Mouse (Mus musculus) frontal cortex, postnatal 36 days (tissue): ENCODE data around the gene Cntnap2.

Source experiments
- DNase-seq, 2 experiments: peaks; one replicate each; pipeline ENCODE4 v3.0.0; 2022; ENCODE audit warnings: low spot score in 2 of 2

Cntnap2 gene

DNA sequence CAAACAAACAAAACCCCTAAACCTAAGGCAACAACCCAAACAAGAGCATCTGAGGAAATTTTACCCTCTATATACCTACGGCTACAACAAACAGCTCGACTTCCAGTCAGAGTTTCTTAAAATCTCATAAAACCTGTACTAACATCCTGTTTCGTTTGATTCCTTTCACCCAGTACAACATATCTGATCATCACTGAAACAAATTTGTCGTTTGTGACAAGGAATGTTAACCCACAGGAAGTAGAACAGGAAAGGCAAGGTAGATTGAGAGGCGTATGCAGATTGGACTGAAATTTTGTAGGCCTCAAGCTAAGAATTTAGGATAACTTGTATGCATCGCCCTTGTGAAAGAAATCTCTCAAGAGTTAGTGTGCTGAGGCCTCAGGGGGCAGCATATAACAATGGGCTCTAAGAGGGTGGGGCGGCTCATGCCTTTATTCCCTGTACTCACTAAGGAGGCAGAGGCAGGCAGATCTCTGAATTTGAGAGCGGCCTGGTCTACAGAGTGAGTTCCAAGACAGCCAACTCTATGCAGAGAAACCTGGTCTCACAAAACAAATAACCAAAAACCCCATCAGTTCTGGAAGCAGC, 2291.0 kb downstream of the Cntnap2 start:
- DNase-seq, result no peak
